Mouse (Mus musculus) heart, postnatal 0 days (tissue): ENCODE measurements at regions not wholly inside any gene's neighbourhood (a gene's known extent, or its start where the extent isn't known, plus 50 kb on each side); places are given as distances from the start of the nearest gene placed in this dataset.
"Not testable (repeated sequence)": the region's sequence is repeated elsewhere in the genome, so short reads cannot be mapped to it uniquely, and the experiment has no call there.

Source experiments
- CTCF ChIP-seq: IDR thresholded peaks from 2 replicates; pipeline ENCODE4 v1.5.1; 2016; ENCODE audit warnings: antibody characterized with exemption, control low read depth, low read depth
- EP300 ChIP-seq: IDR thresholded peaks from 2 replicates; pipeline ENCODE4 v1.6.1; 2016; ENCODE audit warnings: antibody characterized with exemption, low read depth

GRCm38 (mm10) chr14:87683091-87683806 lies 266.8 kb downstream of the Tdrd3 start:
- not testable (repeated sequence) for TF ChIP-seq CTCF, EP300
